In genomic region chr4:98376943-98377342, GRCm38 (mm10) we compare ENCODE assay signal across 29 mouse cellular contexts.
"Had no signal": no experiment of that assay in that cellular context is flagged by ENCODE, and none has a peak within 500 bp of the region (broad histone marks: within the 10 kb centered on the region; RNA-seq: fewer than 3 reads in every experiment).

No protein-coding gene starts in this region.

- H3K9ac ChIP-seq: limb, embryonic 12.5 days; limb, embryonic 13.5 days; limb, embryonic 15.5 days; liver, embryonic 12.5 days; liver, embryonic 13.5 days; liver, embryonic 14.5 days; liver, embryonic 15.5 days; liver, postnatal 0 days; lung, embryonic 14.5 days; lung, embryonic 15.5 days; midbrain, embryonic 12.5 days; midbrain, embryonic 13.5 days; midbrain, embryonic 15.5 days had no signal

- H3K27me3 ChIP-seq: limb, embryonic 12.5 days; limb, embryonic 13.5 days; limb, embryonic 15.5 days; liver, embryonic 12.5 days; liver, embryonic 13.5 days; liver, embryonic 15.5 days; lung, embryonic 15.5 days; megakaryocyte, embryonic 14.5 days; midbrain, embryonic 12.5 days; midbrain, embryonic 13.5 days; midbrain, embryonic 15.5 days had no signal

- H3K4me1 ChIP-seq: liver, embryonic 12.5 days had no signal

- H3K36me3 ChIP-seq: liver, embryonic 15.5 days had no signal

- H3K4me2 ChIP-seq: limb, embryonic 12.5 days; limb, embryonic 13.5 days; limb, embryonic 15.5 days; liver, embryonic 11.5 days; liver, embryonic 12.5 days; liver, embryonic 13.5 days; liver, embryonic 15.5 days; lung, embryonic 14.5 days; lung, embryonic 15.5 days; midbrain, embryonic 11.5 days; midbrain, embryonic 12.5 days; midbrain, embryonic 13.5 days; midbrain, embryonic 15.5 days had no signal

- ATAC-seq: liver, embryonic 12.5 days; liver, postnatal 0 days; midbrain, embryonic 13.5 days; midbrain, embryonic 15.5 days; midbrain, embryonic 16.5 days had no signal

- DNase-seq: left cerebral cortex, postnatal 4 days; liver; liver, embryonic 13.5 days; liver, postnatal 0 days; lung, adult 2 months; lung, embryonic 14.5 days; lung, postnatal 10 days; lung, postnatal 14 days; lung, postnatal 4 days; midbrain, embryonic 14.5 days had no signal

- H3K27ac ChIP-seq: left cerebral cortex, adult 2 months; limb, embryonic 10.5 days; limb, embryonic 12.5 days; limb, embryonic 13.5 days; limb, embryonic 15.5 days; liver, embryonic 12.5 days; liver, embryonic 13.5 days; liver, embryonic 14.5 days; liver, embryonic 15.5 days; lung, embryonic 15.5 days; macrophage; midbrain, embryonic 10.5 days; midbrain, embryonic 12.5 days; midbrain, embryonic 13.5 days; midbrain, embryonic 15.5 days had no signal

- H3K4me3 ChIP-seq: left cerebral cortex, adult 2 months; limb, embryonic 10.5 days; limb, embryonic 12.5 days; limb, embryonic 13.5 days; limb, embryonic 15.5 days; liver, embryonic 12.5 days; liver, embryonic 13.5 days; liver, embryonic 15.5 days; lung, embryonic 15.5 days; megakaryocyte, embryonic 14.5 days; midbrain, embryonic 10.5 days; midbrain, embryonic 12.5 days; midbrain, embryonic 13.5 days; midbrain, embryonic 15.5 days; myocyte had no signal

- H3K9me3 ChIP-seq: limb, embryonic 10.5 days; limb, embryonic 12.5 days; limb, embryonic 13.5 days; limb, embryonic 15.5 days; liver, embryonic 12.5 days; liver, embryonic 13.5 days; liver, embryonic 15.5 days; lung, embryonic 15.5 days; megakaryocyte, embryonic 14.5 days; midbrain, embryonic 10.5 days; midbrain, embryonic 12.5 days; midbrain, embryonic 13.5 days; midbrain, embryonic 15.5 days had no signal
